Mouse (Mus musculus): ENCODE data around the gene Zfp58.
A peak's percentile ranks its signal among the peaks of the same experiment; 100 is the strongest.

Gene Zfp58

DNA sequence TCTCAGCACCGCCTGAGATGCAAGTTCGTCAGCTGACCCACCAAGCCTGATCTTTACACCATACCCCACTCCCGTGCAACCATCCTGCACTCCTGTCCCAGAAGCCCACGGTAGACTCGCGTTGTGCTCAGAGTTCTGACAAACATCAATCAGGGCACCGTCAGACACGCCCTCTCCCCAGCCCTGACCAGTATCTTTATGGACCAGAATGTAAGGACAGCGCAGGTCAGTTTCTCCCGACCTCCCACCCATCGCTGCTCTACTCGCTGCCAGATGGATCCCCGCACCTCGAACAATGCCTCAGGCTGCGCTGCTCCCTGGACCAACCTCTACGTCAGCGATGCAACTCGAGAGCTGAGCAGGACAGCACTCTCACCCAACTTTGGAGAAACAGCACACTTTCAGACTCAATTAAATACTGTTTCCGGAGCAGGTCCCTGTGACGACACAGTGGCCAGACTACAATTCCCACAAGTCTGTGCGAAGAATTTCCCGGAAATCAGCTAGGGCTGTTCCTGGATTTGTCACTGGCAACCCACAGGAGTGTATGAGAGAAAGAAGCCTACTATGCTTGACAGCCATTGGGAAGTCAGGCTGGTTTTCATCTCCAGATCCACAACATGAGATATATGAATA lies at the start of gene Zfp58:
TSS of gene Zfp58 (minus strand) at position 472 of the 636 bp plus-strand sequence.
- DNase-seq (ENCODE audit: extremely low read depth, low read depth), result peak; percentile 89

DNA sequence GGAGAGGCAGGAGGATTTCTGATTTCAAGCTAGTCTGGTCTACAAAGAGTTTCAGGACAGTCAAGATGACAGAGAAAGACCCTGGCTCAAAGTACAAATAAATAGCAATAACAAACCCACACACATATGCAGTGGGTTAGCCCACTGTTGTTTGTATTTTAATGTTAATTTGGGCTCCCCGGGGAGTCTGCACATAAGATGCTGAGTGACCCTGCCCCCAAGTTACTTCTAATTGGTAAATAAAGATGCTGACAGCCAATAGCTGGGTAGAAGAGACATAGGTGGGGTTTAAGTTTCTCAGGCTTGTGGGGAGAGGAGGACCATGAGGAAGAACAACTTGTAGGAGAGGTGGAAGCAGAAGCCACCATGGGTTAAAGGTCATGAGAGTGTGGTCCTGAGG lies 45.6 kb upstream of the Zfp58 start:
- no peak for DNase-seq (ENCODE audit: extremely low read depth, low read depth)

DNA sequence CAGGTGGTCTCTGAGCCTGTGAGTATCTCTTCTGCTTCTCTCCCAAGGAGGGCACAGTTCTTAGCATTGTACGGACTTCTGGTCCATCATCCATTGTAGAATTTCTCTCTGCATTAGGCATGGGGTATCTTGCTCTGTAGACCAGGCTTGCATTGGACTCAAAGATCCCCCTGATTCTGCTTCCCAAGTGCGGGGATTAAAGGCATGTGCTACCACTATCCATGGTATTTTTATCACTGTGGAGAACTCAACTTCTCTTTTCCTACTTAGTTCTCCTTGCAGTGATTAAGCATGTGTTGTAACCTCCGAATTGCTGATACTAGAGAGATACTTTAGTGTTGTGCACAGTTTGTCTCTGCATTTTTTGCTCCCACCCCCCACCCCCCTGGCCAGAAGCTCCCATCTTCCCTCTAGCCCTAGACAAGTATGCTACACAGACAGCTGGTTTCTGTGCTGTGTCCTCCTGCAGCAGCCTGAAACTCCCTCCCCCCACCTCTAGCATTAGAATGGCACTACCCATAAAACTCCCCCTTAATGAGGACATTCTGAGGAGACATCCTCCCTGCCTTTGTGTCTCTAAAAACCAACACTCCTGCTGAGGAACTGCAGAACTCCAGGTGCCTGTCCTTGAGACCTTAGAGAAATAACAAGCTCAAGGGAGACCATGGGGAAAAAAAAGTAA lies 26.8 kb upstream of the Zfp58 start:
- DNase-seq (ENCODE audit: extremely low read depth, low read depth), result peak; percentile 47

DNA sequence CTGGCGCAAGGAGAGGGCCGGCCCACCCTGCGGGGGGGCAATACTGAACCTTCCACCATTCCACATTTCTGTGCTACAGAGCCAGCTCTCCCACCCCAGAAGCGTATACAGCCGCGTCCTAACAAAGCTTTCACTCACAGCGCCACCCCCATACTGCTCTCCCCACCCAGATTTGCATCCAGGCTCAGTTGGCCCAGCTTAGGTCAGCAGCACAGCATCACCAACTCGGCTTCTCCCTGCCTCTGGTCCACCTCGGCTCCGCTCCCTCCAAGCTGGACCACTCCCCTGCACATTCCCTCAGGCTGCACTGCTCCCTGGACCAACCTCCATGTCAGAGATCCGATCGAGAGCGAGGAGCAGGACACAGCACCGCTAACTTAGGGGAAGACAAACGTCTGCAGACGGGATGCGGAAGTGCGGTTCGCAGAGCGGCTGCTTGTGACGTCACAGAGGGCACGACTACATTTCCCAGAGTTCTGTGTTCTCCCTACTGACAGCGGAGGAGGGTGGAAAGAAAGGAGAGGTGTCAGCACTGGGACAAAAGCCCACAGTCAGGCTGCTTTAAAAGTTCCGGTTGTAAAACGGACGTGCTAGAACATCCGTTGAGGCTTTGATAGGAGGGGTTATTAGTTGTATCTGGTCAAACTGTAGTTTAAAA lies 25.5 kb upstream of the Zfp58 start, which contains the start of the genes Gm26965 and Zfp87:
TSS of gene Gm26965 (minus strand) at position 399 of the 658 bp plus-strand sequence.
TSS of gene Zfp87 (minus strand) at position 425 of the 658 bp plus-strand sequence.
- peak; percentile 97 for DNase-seq (ENCODE audit: extremely low read depth, low read depth)

DNA sequence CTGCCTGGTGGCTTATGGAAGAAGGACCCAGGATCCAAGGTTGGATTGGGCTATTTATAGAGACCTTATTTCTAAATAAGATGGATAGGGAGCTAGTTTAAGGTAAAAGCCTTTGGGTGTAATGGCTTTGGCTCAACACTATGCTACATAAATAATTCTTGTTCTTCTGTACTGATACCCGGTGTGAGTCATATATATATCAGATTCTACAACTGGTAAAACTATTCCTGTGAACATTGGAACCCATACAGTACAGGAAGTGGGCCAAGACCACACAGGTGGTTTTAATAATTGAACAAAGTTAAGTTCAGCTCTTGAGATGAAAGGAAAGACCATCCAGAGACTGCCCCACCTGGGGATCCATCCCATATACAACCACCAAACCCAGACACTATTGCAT lies 553 bp upstream of the Zfp58 start:
- DNase-seq (ENCODE audit: extremely low read depth, low read depth), result no peak

DNA sequence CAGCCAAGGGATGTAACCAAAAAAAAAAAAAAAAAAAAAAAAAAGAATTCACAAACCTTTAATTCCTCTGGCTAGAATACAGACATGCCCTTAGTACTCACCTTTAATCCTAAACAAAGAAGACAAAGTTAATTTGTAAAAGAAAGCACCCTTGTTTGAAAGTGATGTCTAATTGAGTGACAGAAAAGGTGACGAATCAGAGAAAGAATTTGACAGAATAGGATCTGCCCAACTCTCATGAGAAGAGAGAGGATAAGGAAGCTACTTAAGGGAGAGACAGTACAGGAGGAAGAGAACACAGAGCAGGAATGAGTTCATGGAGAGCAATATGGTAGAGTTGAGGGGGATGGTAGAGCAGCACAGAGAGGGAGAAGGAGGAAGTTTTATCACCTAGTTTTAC lies 4.7 kb downstream of the Zfp58 start:
- no peak for DNase-seq (ENCODE audit: extremely low read depth, low read depth)

DNA sequence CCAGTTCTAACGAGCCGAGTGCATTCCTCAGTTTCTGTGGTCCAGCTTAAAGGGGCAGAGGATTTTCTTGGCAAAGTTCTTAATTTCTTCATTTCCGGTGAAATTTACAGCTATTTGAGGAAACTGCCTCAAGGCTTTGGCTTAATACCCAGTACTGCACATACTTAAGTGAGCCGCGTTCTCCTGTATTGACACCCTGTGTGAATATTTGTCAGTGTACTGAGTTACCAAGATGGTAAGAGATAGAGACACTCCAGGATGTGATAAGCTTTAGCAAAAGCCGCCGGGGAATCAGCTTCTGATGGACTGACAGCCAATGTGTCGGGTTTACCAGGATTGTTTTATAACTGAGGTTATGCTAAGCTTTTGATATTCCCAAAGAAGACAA lies 15.9 kb downstream of the Zfp58 start:
- no peak for DNase-seq (ENCODE audit: extremely low read depth, low read depth)

DNA sequence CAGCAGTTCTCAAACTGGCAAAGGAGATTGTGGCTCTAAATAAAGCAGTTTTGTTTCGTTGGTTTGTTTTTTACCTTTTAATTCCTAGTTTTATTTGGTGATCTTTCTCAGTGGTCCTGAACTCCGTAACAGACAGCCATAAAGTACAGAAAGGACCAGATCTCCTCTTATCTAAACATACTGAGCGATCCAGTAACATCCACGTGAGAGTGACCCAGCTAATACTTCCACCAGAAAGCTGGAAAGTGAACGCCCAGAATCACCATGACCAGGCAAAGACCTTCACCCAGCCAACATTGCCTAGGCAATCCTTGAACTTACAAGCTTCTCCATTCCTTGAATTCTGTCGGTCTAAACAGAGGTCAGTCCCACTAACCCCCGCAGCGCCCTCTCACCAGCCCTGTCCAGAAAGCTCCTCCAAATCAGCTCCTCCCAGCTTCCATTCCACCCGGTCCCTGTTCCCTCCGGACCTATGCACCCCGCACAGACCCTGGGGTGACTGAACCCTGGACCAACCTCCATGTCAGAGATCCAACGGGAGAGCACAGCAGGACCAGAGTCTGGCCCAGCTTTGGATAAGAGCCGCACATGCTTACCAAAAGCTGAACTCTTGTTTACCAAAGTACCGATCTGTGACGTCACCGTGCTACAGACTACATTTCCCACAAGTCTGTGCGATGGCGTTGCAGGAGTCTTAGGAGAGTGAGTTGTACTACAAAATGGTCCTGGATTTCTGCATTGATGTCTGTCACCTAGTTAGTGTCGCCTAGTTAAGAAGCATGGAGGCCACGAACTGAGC lies 16.5 kb downstream of the Zfp58 start, which contains the start of gene Zfp874b:
TSS of gene Zfp874b (minus strand) at position 634 of the 799 bp plus-strand sequence.
- DNase-seq (ENCODE audit: extremely low read depth, low read depth), result peak; percentile 90

DNA sequence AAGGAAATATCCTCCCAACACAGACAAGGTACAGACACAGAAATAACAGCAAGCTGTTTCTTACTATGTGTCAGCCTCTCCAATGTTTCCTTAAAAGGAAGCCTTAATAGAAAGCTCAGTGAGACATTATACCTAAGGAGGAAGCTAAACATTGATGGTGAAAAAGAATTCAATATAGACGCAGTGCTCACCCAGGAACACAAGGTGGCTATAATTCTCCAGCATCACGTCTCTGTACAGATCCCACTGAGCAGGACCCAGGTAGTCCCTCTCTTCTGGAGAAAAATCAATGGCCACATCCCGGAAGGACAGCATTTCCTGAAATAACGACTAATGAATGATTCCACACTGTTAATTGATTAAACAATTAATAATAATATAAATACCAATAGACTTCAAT lies 18.8 kb downstream of the Zfp58 start:
- no peak for DNase-seq (ENCODE audit: extremely low read depth, low read depth)

DNA sequence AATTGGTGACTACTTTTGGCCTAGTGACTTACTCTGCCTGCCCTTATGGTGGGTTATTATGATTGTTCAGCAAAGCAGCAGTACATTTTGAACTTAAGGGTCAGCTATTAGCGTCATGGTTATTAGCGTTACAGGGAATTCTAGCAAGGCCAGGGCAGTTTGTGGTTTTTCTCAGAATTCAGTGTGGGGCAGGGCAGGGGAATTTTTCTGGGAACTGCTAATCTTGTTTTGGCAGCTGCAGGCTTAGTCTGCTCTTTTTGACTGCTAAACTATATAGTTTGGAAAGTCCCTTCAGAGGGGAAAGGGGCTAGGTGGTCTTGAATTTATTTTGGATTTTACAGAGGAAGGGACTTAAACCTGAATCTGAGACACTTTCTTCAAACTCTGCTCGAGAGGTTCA lies 31.1 kb downstream of the Zfp58 start:
- no peak for DNase-seq (ENCODE audit: extremely low read depth, low read depth)

DNA sequence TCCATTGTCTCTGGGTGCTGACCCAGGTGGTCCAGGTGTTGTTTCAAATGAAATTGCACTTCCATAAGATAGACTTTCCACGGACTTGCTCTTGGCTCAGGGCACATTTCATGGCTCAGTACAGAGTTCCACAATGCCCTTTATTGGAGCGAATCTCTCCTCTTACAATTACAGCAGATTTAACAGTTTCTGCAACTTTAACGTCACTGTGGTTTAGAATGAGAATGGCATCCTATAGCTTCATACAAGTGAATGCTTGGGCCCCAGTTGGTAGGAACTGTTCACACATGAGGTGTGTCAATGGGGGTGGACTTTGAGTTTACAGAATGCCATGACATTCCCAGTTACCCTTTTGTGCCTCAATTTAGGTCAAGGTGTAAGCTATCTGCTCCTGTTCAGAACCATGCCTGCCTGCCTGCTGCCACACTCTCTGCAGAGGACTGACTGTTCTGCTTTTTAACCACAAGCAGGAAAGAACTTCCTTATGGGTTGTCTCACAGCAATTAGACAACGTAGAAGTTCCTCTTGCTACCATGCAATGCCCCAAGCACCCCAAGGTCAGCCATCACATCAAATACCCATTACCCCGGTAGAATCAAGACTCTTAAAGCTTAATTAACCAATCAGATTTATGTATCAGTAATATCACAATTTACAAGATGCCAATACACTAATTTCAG lies 36.7 kb downstream of the Zfp58 start:
- DNase-seq (ENCODE audit: extremely low read depth, low read depth), result peak; percentile 68

DNA sequence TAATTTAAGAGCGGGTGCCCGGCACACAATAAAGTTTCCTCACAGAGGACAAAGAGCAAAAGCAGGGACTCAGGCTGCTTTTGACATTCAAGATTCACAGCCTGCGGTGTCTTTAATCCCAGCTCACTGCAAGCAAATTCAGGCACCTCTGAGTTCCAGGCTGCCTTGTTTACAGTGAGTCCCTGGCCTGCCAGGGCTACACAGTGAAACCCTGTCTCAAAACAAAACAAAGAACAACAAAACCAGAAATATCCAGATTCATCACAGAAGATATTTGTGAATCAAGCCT lies 48.4 kb downstream of the Zfp58 start:
- no peak for DNase-seq (ENCODE audit: extremely low read depth, low read depth)

DNA sequence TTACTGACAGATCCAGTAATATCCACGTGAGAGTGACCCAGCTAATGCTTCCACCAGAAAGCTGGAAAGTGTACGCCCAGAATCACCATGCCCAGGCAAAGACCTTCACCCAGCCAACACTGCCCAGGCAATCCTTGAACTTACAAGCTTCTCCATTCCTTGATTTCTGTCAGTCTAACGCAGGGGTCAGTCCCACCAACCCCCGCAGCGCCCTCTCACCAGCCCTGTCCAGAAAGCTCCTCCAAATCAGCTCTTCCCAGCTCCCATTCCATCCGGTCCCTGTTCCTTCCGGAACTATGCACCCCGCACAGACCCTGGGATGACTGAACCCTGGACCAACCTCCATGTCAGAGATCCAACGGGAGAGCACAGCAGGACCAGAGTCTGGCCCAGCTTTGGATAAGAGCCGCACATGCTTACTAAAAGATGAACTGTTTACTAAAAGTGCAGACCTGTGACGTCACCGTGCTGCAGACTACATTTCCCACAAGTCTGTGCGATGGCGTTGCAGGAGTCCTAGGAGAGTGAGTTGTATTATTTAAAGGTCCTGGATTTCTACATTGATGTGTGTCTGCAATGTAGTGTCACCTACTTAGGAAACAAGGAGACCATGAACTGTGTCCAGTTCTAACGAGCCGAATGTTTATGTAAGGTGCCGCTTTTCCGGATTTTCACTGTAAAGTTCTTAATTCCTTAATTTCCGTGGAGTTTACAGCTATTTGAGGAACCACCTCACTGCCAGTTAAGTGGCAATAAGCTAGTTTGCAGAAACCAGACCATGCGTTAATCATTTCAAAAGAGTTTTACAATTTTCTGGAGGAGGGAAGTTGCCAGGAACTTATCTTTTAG lies 49.0 kb downstream of the Zfp58 start, which contains the start of gene Zfp874a:
TSS of gene Zfp874a (minus strand) at position 453 of the 849 bp plus-strand sequence.
- DNase-seq (ENCODE audit: extremely low read depth, low read depth), result peak; percentile 83

Data from MEL-GATA-1-ER (cell line).